Mouse (Mus musculus): ENCODE results near the gene Adamtsl3.

DNA sequence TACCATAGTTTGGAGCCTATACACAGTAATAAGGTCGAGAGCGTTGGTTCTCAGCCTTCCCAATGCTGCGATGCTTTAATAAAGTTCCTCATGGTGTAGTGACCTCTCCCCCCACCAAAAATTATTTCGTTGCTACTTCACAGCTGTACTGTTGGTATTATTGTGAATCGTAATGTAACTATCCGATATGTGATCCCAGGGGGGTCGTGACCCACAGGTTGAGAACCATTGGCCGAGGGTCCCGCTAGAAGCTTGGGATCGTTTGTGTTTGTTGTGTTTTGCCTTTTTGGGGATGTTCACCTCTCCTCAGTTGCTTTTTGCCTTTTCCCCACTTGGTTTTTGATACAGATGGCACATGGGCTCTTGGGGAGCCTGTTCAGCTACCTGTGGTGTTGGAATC is 220.9 kb downstream of the Adamtsl3 start:
- TF ChIP-seq POLR2A (IDR thresholded peaks at IDR 0.05; ENCODE audit: insufficient read depth, low read length) (no peak), CTCF (IDR thresholded peaks at IDR 0.05; ENCODE audit: low read depth, low read length) (no peak)

All from ES-Bruce4 (cell line).